Mouse (Mus musculus): ENCODE results near the gene Mymx.

GRCm38 (mm10) chr17:45566031-45566359, 35.9 kb downstream of the Mymx start:
- no peak for TF ChIP-seq CTCF (IDR thresholded peaks at IDR 0.05; ENCODE audit: borderline replicate concordance, extremely low read depth, insufficient read depth, insufficient read length)
- no peak for TF ChIP-seq POLR2A (IDR thresholded peaks at IDR 0.05; ENCODE audit: borderline replicate concordance, extremely low read depth, insufficient read depth, insufficient read length, poor library complexity, severe bottlenecking)

Measured in brain, embryonic 14.5 days (tissue).